Mouse (Mus musculus) brown adipose tissue, adult 24 weeks (tissue): ENCODE results near the gene Fam221b. TPM values are rescaled to one million over a fixed set of nuclear protein-coding genes. Genes with fewer than 3 reads are reported as not detected.

ENCODE experiments used
- H3K27ac ChIP-seq: fragments of 200-500 bp; replicated peaks from 2 replicates; pipeline ENCODE4 v1.5.1; 2012; ENCODE audit warnings: low read depth, mild to moderate bottlenecking, low read length
- H3K4me1 ChIP-seq: fragments of 200-500 bp; 2 replicates; pipeline ENCODE4 v1.6.1; 2012; ENCODE audit warnings: low read length, mixed read lengths; ENCODE audit not compliant: control insufficient read depth, insufficient read depth, insufficient read length
- H3K4me3 ChIP-seq: fragments of 200-500 bp; 2 replicates; pipeline ENCODE4 v1.5.1; 2012; ENCODE audit warnings: low read depth, mild to moderate bottlenecking, low read length, moderate library complexity; ENCODE audit not compliant: insufficient read depth
- polyA plus RNA-seq: library from polyadenylated mRNA; stranded (reverse); fragments of >200 nt; gene quantifications from 2 replicates; pipeline ENCODE4 v1.2.4, GENCODE M21; 2012; ENCODE audit not compliant: missing spikeins, insufficient read depth, insufficient read length

The Fam221b gene
- polyA plus RNA-seq = 0.36 TPM in 1 of 2 replicates, not detected in the other

- Histone ChIP-seq H3K4me3 (peak within 1 kb of the TSS; percentile 77), H3K4me1 (peaks cover 4% of the 10 kb centered on the region; the same call in 1 of the 2 replicates), H3K27ac (0 out of 2 replicates have a peak within 1 kb of the TSS, but pooled peaks have one; percentile 10)
These were observed at the start of gene Fam221b, which contains the start of gene Tmem8b for GRCm38 (mm10) chr4:43668782-43669427. TSS of gene Fam221b (minus strand) at chr4:43669145. TSS of gene Tmem8b (plus strand) at chr4:43668971.

DNA sequence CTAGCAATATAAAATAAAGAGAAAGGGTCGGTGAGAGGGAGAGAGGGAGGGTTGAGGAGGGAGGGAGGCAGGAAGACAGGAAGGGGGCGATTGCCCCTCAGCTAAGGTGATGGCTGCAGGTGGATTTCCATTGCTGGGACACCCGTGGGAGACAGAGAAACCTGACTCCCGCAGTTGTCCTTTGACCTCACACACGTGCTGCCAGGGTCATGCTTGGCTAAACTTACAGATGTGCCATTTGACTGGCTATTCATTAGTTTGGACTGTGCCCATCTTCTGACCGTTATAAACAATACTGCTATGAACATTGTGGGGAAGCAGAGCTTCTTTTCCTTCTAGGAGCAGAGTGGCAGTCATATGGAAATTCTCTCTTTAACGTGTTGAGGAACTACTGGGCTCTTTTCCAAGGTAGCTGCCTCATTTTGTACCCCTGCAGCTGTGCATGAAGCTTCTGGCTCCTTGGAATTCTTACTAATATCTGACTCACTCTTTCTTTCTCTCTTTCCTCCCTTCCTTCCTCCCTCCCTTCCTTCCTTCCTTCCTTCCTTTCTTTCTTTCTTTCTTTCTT lies 44.8 kb upstream of the Fam221b start:
- Histone ChIP-seq H3K27ac (no peak overlapping the region), H3K4me1 (no peaks in the 10 kb centered on the region), H3K4me3 (no peak overlapping the region)

DNA sequence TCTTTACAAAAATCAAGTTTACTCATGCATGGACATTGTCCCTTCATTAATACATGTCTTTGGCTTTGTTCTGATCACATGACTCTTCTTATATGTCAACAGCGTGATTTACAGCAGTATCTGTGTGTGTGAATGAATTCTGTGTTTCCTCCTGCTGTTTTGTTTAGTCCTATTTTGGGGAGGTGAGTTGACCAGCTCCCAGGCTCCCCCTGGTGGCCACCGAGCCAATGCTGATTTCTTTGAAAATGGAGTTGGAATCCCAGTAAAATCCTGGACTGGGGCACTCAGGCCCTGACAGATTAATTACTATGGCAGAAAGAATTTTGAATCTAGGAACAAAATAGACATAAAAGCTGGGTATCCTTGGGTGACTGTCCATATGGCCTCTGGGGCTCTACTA lies 42.9 kb upstream of the Fam221b start:
- no peaks in the 10 kb centered on the region for H3K4me1 ChIP-seq
- no peak overlapping the region for H3K27ac ChIP-seq
- H3K4me3 ChIP-seq = no peak overlapping the region

DNA sequence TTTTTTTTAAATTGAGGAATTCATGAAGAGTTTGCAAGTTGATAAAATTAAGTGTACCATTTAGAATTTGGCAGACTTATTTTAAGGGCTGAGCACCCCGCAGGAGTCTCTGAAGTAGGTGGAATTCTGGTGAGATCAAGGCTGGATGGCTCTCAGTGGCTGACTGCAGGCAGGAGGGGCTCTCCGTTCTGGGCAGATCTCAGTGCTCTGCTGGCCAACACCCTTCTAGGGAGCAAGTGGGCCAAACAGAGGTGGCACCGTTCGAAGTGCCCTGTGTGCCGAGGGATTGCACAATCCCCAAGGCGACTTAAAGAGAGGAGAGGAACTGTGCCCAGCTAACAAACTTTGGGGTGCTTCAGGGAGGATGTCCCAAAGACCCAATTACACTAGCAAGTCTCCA lies 40.9 kb upstream of the Fam221b start, which contains the start of gene Olfr71:
Olfr71 (minus strand) TSS at position 387 of the 400 bp plus-strand sequence.
- Histone ChIP-seq H3K27ac (no peak within 1 kb of the TSS), H3K4me3 (no peak within 1 kb of the TSS), H3K4me1 (no peaks in the 10 kb centered on the region)

GRCm38 (mm10) chr4:43705991-43706390 lies 37.0 kb upstream of the Fam221b start:
- no peaks in the 10 kb centered on the region; the same call in 1 of the 2 replicates for H3K4me1 ChIP-seq
- no peak overlapping the region for H3K4me3 ChIP-seq

GRCm38 (mm10) chr4:43703851-43704250 lies 34.9 kb upstream of the Fam221b start:
- Histone ChIP-seq H3K27ac (no peak overlapping the region), H3K4me1 (no peaks in the 10 kb centered on the region; the same call in 1 of the 2 replicates), H3K4me3 (no peak overlapping the region)

More at GRCm38 (mm10) chr4:43705991-43706390, 37.0 kb upstream of the Fam221b start:
- no peak overlapping the region for H3K27ac ChIP-seq

DNA sequence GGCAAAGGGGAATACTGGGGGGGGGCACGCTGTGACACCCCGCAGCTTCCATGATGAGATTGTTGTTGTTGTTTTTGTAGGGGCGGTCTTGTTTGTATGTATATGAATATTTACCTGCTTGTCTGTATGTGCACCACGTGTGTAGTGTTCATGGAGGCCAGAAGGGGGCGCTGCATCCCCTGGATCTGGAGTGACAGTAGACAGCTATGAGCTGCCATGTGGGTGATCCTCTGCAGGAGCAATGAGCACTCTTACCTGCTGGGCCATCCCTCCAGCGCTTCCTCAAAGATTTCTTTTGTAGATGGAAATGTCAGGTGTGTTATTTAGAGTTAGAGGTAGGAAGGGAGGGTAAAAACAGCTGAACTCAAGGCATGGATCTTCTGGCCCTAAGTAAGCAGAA lies 34.5 kb upstream of the Fam221b start:
- Histone ChIP-seq H3K27ac (no peak overlapping the region), H3K4me1 (no peaks in the 10 kb centered on the region; the same call in 1 of the 2 replicates), H3K4me3 (no peak overlapping the region)

DNA sequence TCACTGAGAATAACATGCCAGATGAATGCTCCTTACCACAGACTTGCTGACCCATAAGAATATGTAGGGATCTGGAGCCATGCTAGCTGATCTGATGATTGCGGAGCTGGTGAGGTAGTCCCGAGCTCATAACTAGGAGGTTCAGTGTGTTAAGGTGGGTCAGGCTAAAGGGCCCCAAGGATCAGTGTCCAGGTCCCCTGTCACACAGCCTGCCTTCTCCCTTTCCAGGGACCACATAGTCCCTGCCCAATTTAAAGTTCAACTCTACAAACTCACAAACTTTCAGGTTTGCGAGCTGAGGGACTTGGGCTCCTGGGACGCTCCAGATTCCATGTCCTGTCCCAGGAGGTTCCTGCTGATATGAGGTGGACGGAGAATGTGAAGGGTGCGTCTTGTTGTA lies 31.8 kb upstream of the Fam221b start, which contains the start of gene Olfr70:
Olfr70 (minus strand) TSS at position 101 of the 400 bp plus-strand sequence.
- H3K4me1 ChIP-seq = peaks cover 6% of the 10 kb centered on the region
- H3K27ac ChIP-seq = no peak within 1 kb of the TSS
- no peak within 1 kb of the TSS for H3K4me3 ChIP-seq

- peaks cover 14% of the 10 kb centered on the region for H3K4me1 ChIP-seq
These were observed 27.6 kb upstream of the Fam221b start for GRCm38 (mm10) chr4:43696561-43696960.

GRCm38 (mm10) chr4:43695249-43695671 lies 26.3 kb upstream of the Fam221b start:
- no peak overlapping the region for H3K4me3 ChIP-seq

More at GRCm38 (mm10) chr4:43696561-43696960, 27.6 kb upstream of the Fam221b start:
- H3K4me3 ChIP-seq = no peak overlapping the region
- no peak overlapping the region for H3K27ac ChIP-seq

DNA sequence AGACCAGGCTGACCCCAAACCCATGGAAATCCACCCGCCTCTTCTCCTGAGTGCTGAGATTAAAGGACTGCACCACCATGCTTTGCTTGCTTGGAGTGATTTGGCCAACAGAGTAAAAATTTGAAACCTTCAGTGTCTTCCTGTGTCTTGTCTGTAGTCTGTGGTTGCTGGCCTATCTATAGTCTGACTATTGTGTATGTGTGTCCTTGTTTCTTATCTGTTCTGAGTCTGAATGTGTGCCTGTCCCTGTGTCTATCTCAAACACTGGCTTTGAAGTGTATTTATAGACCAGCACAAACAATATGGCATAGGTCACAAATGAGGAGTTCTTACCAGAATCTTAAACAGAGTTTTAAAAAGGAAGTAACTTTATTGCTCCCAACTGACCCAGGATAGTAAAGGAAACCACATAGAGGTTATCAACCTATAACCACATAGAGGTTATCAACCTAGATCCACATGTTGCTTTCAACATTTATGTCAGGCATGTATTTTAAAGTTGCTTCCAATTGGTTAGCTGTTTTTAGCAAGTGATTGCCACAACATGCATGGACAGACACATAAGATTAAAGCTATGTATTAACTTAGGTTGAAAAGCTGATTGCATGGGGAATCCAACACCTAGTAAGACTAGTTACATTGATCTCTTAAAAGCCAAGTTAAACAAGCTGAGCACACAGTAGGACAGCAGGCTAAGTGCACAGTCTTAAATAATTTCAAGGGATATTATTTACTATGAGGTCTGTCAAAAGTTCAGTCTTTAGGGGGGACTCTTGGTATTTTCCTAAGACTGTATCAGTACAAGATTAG lies 25.7 kb upstream of the Fam221b start:
- Histone ChIP-seq H3K27ac (0 out of 2 replicates have a peak overlapping the region, but pooled peaks have one; percentile 15), H3K4me1 (peaks cover 14% of the 10 kb centered on the region), H3K4me3 (no peak overlapping the region)

More at GRCm38 (mm10) chr4:43695249-43695671, 26.3 kb upstream of the Fam221b start:
- H3K4me1 ChIP-seq = peaks cover 14% of the 10 kb centered on the region
- H3K27ac ChIP-seq = no peak overlapping the region; the same call in 1 of the 2 replicates

DNA sequence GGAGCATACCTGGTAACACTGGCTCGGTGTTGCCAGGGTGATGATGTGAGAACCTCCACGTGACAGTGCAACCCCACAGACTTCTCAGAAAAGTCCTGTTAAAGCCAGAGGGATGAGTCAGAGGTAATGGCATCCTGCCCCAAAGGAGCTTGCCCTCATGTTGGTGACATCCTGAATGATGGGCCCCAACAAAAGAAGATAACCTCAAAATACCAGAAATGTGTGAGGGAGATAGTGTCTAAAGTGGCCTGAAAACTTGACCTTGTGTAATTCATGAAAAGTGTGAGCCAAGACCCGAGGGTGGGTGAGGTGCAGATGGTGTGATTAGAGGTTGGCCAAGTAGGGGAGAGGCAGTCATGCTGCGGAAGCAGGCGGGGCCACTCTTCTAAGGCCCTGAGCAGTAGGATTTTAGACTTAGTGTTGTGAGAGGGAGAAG lies 24.9 kb upstream of the Fam221b start:
- H3K4me3 ChIP-seq = no peak overlapping the region
- peaks cover 14% of the 10 kb centered on the region for H3K4me1 ChIP-seq
- 0 out of 2 replicates have a peak overlapping the region, but pooled peaks have one; percentile 21 for H3K27ac ChIP-seq

- H3K27ac ChIP-seq = no peak overlapping the region
- peaks cover 11% of the 10 kb centered on the region for H3K4me1 ChIP-seq
- no peak overlapping the region for H3K4me3 ChIP-seq
These were observed 22.1 kb upstream of the Fam221b start for GRCm38 (mm10) chr4:43691026-43691425.

DNA sequence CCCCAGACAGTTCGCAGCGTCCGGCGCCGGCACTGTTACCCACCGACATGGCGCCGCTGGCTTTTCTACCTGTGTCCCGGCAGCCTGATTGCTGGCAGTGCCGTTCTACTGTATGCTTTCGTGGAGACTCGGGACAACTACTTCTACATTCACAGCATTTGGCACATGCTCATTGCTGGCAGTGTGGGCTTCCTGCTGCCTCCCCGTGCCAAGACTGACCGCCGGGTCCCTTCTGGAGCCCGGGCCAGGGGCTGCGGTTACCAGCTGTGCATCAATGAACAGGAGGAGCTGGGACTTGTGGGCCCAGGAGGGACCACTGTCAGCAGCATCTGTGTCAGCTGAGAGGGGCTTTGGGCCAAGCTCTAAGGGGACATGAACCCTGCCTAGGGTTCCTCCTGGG lies 21.1 kb upstream of the Fam221b start:
- H3K4me1 ChIP-seq = peaks cover 5% of the 10 kb centered on the region; the same call in 1 of the 2 replicates
- no peak overlapping the region for H3K4me3 ChIP-seq
- no peak overlapping the region for H3K27ac ChIP-seq
